Mouse (Mus musculus): ENCODE results near the gene Gpm6b. TPM values are rescaled to one million over a fixed set of nuclear protein-coding genes. Genes with fewer than 3 reads are reported as not detected.

Gene Gpm6b
- polyA plus RNA-seq, 1 experiment from 2014 or later, result 104 TPM

GRCm38 (mm10) chrX:166279861-166280260 lies 41.1 kb downstream of the Gpm6b start:
- Histone ChIP-seq H3K27ac (ENCODE audit: low read depth, low read length) (no peak overlapping the region), H3K4me1 (replicated peaks; ENCODE audit: control insufficient read depth, insufficient read depth, low read length) (no peaks in the 10 kb centered on the region), H3K27me3 (ENCODE audit: control insufficient read depth, insufficient read depth, low read length) (peaks cover 2% of the 10 kb centered on the region; the same call in 1 of the 2 replicates), H3K9me3 (ENCODE audit: control insufficient read depth, low read length) (no peaks in the 10 kb centered on the region), H3K4me3 (ENCODE audit: low read depth, low read length) (no peak overlapping the region), H3K9ac (ENCODE audit: low read length) (no peak overlapping the region), H3K4me2 (ENCODE audit: low read depth, low read length, severe bottlenecking) (no peak overlapping the region), H3K36me3 (ENCODE audit: control insufficient read depth, insufficient read depth, low read length) (no peaks in the 10 kb centered on the region)
- 89% methylated on average over 1 of the region's 1 CpGs for WGBS
- ATAC-seq (replicated peaks; ENCODE audit: low FRiP score) (no peak), DNase-seq (ENCODE audit: low spot score) (no peak)

DNA sequence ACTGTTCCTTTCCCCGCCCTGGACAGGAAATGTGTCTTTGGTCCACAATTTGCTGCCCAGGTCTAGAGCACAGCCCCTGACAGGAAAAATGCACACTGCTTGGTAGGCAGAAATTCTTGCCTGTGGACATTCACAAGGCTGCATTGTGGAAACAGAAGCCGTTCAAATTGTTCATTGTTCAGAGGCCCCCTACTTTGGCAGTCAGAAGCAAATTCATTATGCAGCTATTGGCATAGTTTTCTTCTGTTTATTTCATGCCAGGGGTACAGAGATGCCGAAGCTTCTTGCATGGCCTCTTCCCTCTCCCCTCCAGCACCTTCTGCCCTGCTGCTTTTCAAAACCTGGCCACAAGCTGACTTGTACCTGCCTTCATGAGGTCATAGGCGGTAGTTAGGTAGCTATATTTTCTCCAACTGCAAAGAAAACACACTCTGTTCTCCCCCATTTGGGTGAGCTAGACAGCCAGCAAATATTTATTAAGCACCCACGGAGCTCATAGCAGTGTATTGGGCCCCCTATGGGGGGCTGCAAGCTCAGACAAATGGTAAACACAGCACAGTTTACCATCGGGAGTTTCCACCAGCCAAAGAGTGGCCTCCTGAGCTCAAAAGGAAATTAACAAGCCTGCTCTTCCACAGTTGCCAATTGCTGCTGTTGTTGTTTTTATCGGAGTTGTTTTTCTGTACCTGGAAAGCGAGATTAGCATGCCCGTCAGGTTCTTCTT lies 48.2 kb downstream of the Gpm6b start:
- WGBS, result 65% methylated on average over 9 of the region's 9 CpGs
- H3K4me3 ChIP-seq (ENCODE audit: low read depth, low read length), result no peak overlapping the region
- H3K9ac ChIP-seq (ENCODE audit: low read length), result no peak overlapping the region
- DNase-seq (ENCODE audit: low spot score), result no peak
- H3K27ac ChIP-seq (ENCODE audit: low read depth, low read length), result no peak overlapping the region
- no peaks in the 10 kb centered on the region for H3K9me3 ChIP-seq (ENCODE audit: control insufficient read depth, low read length)
- no peaks in the 10 kb centered on the region for H3K36me3 ChIP-seq (ENCODE audit: control insufficient read depth, insufficient read depth, low read length)
- peaks cover 4% of the 10 kb centered on the region; the same call in 1 of the 2 replicates for H3K27me3 ChIP-seq (ENCODE audit: control insufficient read depth, insufficient read depth, low read length)
- no peak for ATAC-seq (replicated peaks; ENCODE audit: low FRiP score)
- H3K4me2 ChIP-seq (ENCODE audit: low read depth, low read length, severe bottlenecking), result no peak overlapping the region
- H3K4me1 ChIP-seq (replicated peaks; ENCODE audit: control insufficient read depth, insufficient read depth, low read length), result no peaks in the 10 kb centered on the region

GRCm38 (mm10) chrX:166291266-166291665 lies 52.6 kb downstream of the Gpm6b start:
- H3K27me3 ChIP-seq (ENCODE audit: control insufficient read depth, insufficient read depth, low read length), result peaks cover 6% of the 10 kb centered on the region
- DNase-seq (ENCODE audit: low spot score) (no peak), ATAC-seq (replicated peaks; ENCODE audit: low FRiP score) (no peak)
- no peaks in the 10 kb centered on the region for H3K4me1 ChIP-seq (replicated peaks; ENCODE audit: control insufficient read depth, insufficient read depth, low read length)
- no peak overlapping the region for H3K9ac ChIP-seq (ENCODE audit: low read length)
- H3K9me3 ChIP-seq (ENCODE audit: control insufficient read depth, low read length), result no peaks in the 10 kb centered on the region
- H3K36me3 ChIP-seq (ENCODE audit: control insufficient read depth, insufficient read depth, low read length), result no peaks in the 10 kb centered on the region
- H3K4me2 ChIP-seq (ENCODE audit: low read depth, low read length, severe bottlenecking), result no peak overlapping the region
- H3K4me3 ChIP-seq (ENCODE audit: low read depth, low read length), result no peak overlapping the region
- WGBS, result 86% methylated on average over 3 of the region's 3 CpGs
- no peak overlapping the region for H3K27ac ChIP-seq (ENCODE audit: low read depth, low read length)

DNA sequence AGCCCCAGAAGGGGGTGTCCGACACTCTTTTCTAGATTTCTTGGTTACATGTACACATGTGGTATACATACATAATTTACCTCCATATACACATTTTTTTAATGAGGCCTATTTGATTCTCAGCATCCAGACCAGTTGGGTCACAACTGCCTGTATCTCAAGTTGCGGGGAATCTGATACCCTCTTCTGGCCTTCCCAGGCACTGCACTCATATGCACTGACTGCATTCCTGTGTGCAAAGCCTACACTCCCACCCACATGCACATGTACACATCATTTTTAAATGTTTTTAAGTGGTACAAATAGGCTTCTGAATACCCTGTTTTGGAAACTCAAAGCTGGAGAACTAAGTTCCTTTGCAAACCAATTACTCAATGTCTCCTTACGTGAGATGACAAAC lies 54.8 kb downstream of the Gpm6b start:
- Histone ChIP-seq H3K27ac (ENCODE audit: low read depth, low read length) (no peak overlapping the region), H3K4me1 (replicated peaks; ENCODE audit: control insufficient read depth, insufficient read depth, low read length) (no peaks in the 10 kb centered on the region), H3K36me3 (ENCODE audit: control insufficient read depth, insufficient read depth, low read length) (no peaks in the 10 kb centered on the region), H3K4me3 (ENCODE audit: low read depth, low read length) (no peak overlapping the region), H3K9ac (ENCODE audit: low read length) (no peak overlapping the region), H3K4me2 (ENCODE audit: low read depth, low read length, severe bottlenecking) (no peak overlapping the region), H3K9me3 (ENCODE audit: control insufficient read depth, low read length) (no peaks in the 10 kb centered on the region), H3K27me3 (ENCODE audit: control insufficient read depth, insufficient read depth, low read length) (peaks cover 6% of the 10 kb centered on the region)
- 87% methylated on average over 3 of the region's 3 CpGs for WGBS
- DNase-seq (ENCODE audit: low spot score) (no peak), ATAC-seq (replicated peaks; ENCODE audit: low FRiP score) (no peak)

GRCm38 (mm10) chrX:166302791-166303190 lies 64.1 kb downstream of the Gpm6b start:
- DNase-seq (ENCODE audit: low spot score) (no peak), ATAC-seq (replicated peaks; ENCODE audit: low FRiP score) (no peak)
- no peak overlapping the region for H3K4me3 ChIP-seq (ENCODE audit: low read depth, low read length)
- no peaks in the 10 kb centered on the region for H3K36me3 ChIP-seq (ENCODE audit: control insufficient read depth, insufficient read depth, low read length)
- H3K9ac ChIP-seq (ENCODE audit: low read length), result no peak overlapping the region
- H3K4me1 ChIP-seq (replicated peaks; ENCODE audit: control insufficient read depth, insufficient read depth, low read length), result no peaks in the 10 kb centered on the region
- no peak overlapping the region for H3K27ac ChIP-seq (ENCODE audit: low read depth, low read length)
- H3K4me2 ChIP-seq (ENCODE audit: low read depth, low read length, severe bottlenecking), result no peak overlapping the region
- no peaks in the 10 kb centered on the region for H3K9me3 ChIP-seq (ENCODE audit: control insufficient read depth, low read length)
- 76% methylated on average over 2 of the region's 2 CpGs for WGBS
- no peaks in the 10 kb centered on the region; the same call in none of the 2 replicates for H3K27me3 ChIP-seq (ENCODE audit: control insufficient read depth, insufficient read depth, low read length)

DNA sequence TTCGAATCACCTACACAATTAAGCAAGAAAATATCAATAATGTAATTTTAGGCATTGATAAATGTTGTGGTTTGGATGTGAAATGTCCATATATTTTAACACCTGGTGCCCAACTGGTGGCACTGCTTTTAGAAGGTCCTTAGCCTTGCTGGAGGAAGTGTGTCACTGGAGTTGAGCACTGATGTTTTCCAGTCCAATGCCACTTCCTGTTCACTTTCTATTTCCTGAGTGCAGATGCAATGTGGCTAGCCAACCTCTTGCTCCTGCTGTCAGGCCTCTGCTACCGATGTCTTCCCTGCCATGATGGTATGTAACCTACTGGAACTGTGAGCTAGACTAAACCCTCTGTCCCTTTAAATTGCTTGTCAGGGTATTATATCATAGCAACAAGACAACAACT lies 65.6 kb downstream of the Gpm6b start:
- Histone ChIP-seq H3K36me3 (ENCODE audit: control insufficient read depth, insufficient read depth, low read length) (no peaks in the 10 kb centered on the region), H3K27me3 (ENCODE audit: control insufficient read depth, insufficient read depth, low read length) (no peaks in the 10 kb centered on the region; the same call in none of the 2 replicates), H3K27ac (ENCODE audit: low read depth, low read length) (no peak overlapping the region), H3K4me1 (replicated peaks; ENCODE audit: control insufficient read depth, insufficient read depth, low read length) (no peaks in the 10 kb centered on the region), H3K9me3 (ENCODE audit: control insufficient read depth, low read length) (no peaks in the 10 kb centered on the region), H3K9ac (ENCODE audit: low read length) (no peak overlapping the region), H3K4me2 (ENCODE audit: low read depth, low read length, severe bottlenecking) (no peak overlapping the region), H3K4me3 (ENCODE audit: low read depth, low read length) (no peak overlapping the region)
- no peak for DNase-seq (ENCODE audit: low spot score)
- WGBS, result 89% methylated on average over 2 of the region's 2 CpGs
- ATAC-seq (replicated peaks; ENCODE audit: low FRiP score), result no peak

GRCm38 (mm10) chrX:166307437-166308222 lies 68.9 kb downstream of the Gpm6b start:
- no peak overlapping the region for H3K9ac ChIP-seq (ENCODE audit: low read length)
- H3K36me3 ChIP-seq (ENCODE audit: control insufficient read depth, insufficient read depth, low read length), result no peaks in the 10 kb centered on the region
- H3K4me2 ChIP-seq (ENCODE audit: low read depth, low read length, severe bottlenecking), result no peak overlapping the region
- H3K4me1 ChIP-seq (replicated peaks; ENCODE audit: control insufficient read depth, insufficient read depth, low read length), result no peaks in the 10 kb centered on the region
- H3K4me3 ChIP-seq (ENCODE audit: low read depth, low read length), result no peak overlapping the region
- no peaks in the 10 kb centered on the region; the same call in none of the 2 replicates for H3K27me3 ChIP-seq (ENCODE audit: control insufficient read depth, insufficient read depth, low read length)
- H3K9me3 ChIP-seq (ENCODE audit: control insufficient read depth, low read length), result no peaks in the 10 kb centered on the region
- no peak overlapping the region for H3K27ac ChIP-seq (ENCODE audit: low read depth, low read length)
- WGBS, result 84% methylated on average over 7 of the region's 7 CpGs
- DNase-seq (ENCODE audit: low spot score), result no peak
- ATAC-seq (replicated peaks; ENCODE audit: low FRiP score), result no peak

- no peak overlapping the region for H3K4me3 ChIP-seq (ENCODE audit: low read depth, low read length)
These were observed 70.1 kb downstream of the Gpm6b start for GRCm38 (mm10) chrX:166308798-166309197.

More at GRCm38 (mm10) chrX:166308798-166309197, 70.1 kb downstream of the Gpm6b start:
- Histone ChIP-seq H3K27me3 (ENCODE audit: control insufficient read depth, insufficient read depth, low read length) (no peaks in the 10 kb centered on the region; the same call in none of the 2 replicates), H3K9me3 (ENCODE audit: control insufficient read depth, low read length) (no peaks in the 10 kb centered on the region), H3K4me2 (ENCODE audit: low read depth, low read length, severe bottlenecking) (no peak overlapping the region), H3K9ac (ENCODE audit: low read length) (no peak overlapping the region), H3K4me1 (replicated peaks; ENCODE audit: control insufficient read depth, insufficient read depth, low read length) (no peaks in the 10 kb centered on the region), H3K27ac (ENCODE audit: low read depth, low read length) (no peak overlapping the region), H3K36me3 (ENCODE audit: control insufficient read depth, insufficient read depth, low read length) (no peaks in the 10 kb centered on the region)
- ATAC-seq (replicated peaks; ENCODE audit: low FRiP score), result no peak
- no peak for DNase-seq (ENCODE audit: low spot score)
- WGBS, result 61% methylated on average over 1 of the region's 1 CpGs
